Mouse (Mus musculus) brain, embryonic 14.5 days (tissue): ENCODE results near the gene Gpbp1l1.

Experiments used
- CTCF ChIP-seq: fragments of 200-500 bp; IDR thresholded peaks from 2 replicates; pipeline ENCODE4 v1.5.1; 2012; ENCODE audit warnings: inconsistent platforms, mild to moderate bottlenecking, moderate library complexity, borderline replicate concordance; ENCODE audit not compliant: insufficient read depth, insufficient read length; ENCODE audit errors: extremely low read depth
- POLR2A ChIP-seq: fragments of 200-500 bp; IDR thresholded peaks from 2 replicates; pipeline ENCODE4 v1.6.1; 2012; ENCODE audit warnings: mild to moderate bottlenecking, inconsistent platforms, borderline replicate concordance; ENCODE audit not compliant: poor library complexity, insufficient read depth, insufficient read length, severe bottlenecking; ENCODE audit errors: extremely low read depth

- TF ChIP-seq POLR2A, result no peak
- no peak for TF ChIP-seq CTCF
Measured at GRCm38 (mm10) chr4:116536351-116536750, 21.1 kb upstream of the Gpbp1l1 start.
